Mouse (Mus musculus) olfactory bulb, adult 2 months (tissue): Measurements from ENCODE around the gene AU022252. TPM values are rescaled to one million over a fixed set of nuclear protein-coding genes. Genes with fewer than 3 reads are reported as not detected.

Source experiments
- H3K27ac ChIP-seq: fragments of 200-500 bp; 2 replicates; pipeline ENCODE4 v1.5.1; 2012; ENCODE audit warnings: low read depth, low read length; ENCODE audit not compliant: insufficient read depth
- H3K4me1 ChIP-seq: fragments of 200-500 bp; 2 replicates; pipeline ENCODE4 v1.6.1; 2012; ENCODE audit warnings: low read length; ENCODE audit not compliant: control insufficient read depth, insufficient read depth
- H3K4me3 ChIP-seq: fragments of 200-500 bp; 2 replicates; pipeline ENCODE4 v1.5.1; 2012; ENCODE audit warnings: mild to moderate bottlenecking, low read depth, low read length, moderate library complexity; ENCODE audit not compliant: insufficient read depth
- CTCF ChIP-seq: fragments of 200-500 bp; IDR thresholded peaks from 2 replicates; pipeline ENCODE4 v1.5.1; 2012; ENCODE audit warnings: low read depth, mild to moderate bottlenecking, low read length, moderate library complexity; ENCODE audit not compliant: insufficient read depth
- POLR2A ChIP-seq: fragments of 200-500 bp; IDR thresholded peaks from 2 replicates; pipeline ENCODE4 v1.6.1; 2012; ENCODE audit warnings: mild to moderate bottlenecking, low read depth, low read length, moderate library complexity; ENCODE audit not compliant: insufficient read depth
- WGBS: fragments of 180-500 bp; shearing (Covaris S2); methylation state at CpG from one replicate; pipeline ENCODE4 v1.1.7; 2018; 5-methylcytosine and 5-hydroxymethylcytosine counted together
- polyA plus RNA-seq: library from polyadenylated mRNA; stranded (reverse); fragments of >200 nt; gene quantifications from 2 replicates; pipeline ENCODE4 v1.2.4, GENCODE M21; 2012; ENCODE audit warnings: low replicate concordance; ENCODE audit not compliant: missing spikeins, insufficient read depth, insufficient read length

Gene AU022252
- polyA plus RNA-seq, 1 experiment: not detected

DNA sequence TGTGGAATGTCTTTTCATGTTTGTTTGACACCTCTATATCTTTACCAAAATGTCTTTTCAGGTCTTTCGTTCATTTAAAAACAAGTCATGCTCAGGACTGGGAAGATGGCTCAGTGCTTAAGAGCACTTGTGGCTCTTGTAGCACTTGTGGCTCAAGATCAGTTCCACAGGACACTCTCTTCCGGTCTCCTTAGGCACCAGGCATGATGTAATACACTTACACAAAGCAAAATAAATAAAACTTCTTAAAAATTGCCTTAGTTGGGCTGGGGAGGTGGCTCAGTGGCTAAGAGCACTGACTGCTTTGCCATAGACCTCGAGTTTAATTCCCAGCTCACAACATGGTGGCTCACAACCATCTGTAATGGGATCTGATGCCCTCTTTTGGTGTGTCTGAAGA, 71.2 kb downstream of the AU022252 start:
- WGBS: 75% methylated on average over 3 of the region's 3 CpGs
- TF ChIP-seq POLR2A (no peak), CTCF (no peak)
- Histone ChIP-seq H3K4me1 (no peaks in the 10 kb centered on the region), H3K27ac (no peak overlapping the region), H3K4me3 (no peak overlapping the region)

DNA sequence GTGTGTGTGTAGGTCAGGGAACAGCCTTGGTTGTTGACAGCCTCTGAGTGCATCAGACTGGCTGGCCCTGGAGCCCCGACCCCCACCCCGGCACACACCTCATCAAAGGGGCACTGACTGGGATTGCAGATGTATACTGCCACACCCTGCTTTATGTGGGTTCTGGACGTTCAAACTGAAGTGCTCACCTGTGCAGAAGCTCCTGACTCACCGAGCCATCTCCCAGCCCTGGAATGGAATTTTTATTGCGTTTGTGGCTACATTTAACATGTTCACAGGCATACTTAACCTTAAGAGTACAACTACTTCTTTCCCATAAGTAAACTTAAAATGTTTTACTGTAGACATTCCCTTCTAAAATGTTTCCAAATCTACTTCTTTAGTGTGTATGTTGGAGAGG, 74.6 kb downstream of the AU022252 start:
- H3K4me1 ChIP-seq: no peaks in the 10 kb centered on the region

DNA sequence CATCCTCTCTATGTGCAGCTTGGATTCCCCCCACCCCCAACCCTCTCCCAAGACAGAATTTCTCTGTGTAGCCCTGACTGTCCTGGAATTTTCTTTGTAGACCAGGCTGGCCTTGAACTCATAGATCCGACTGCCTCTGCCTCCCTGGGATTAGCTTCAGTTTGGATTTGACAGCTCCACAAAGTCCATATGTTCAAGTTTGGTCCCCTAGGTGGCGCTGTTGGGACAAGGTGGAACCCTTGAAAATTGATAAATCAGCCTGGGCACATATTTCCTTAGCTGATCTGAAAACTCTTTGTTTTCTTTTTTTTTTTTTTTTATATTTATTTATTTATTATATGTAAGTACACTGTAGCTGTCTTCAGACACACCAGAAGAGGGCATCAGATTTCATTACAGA, 75.3 kb downstream of the AU022252 start:
- no peak overlapping the region for H3K4me3 ChIP-seq
- 25% methylated on average over 2 of the region's 2 CpGs for WGBS
- H3K27ac ChIP-seq: no peak overlapping the region
- TF ChIP-seq POLR2A: no peak
- TF ChIP-seq CTCF: no peak
- no peaks in the 10 kb centered on the region for H3K4me1 ChIP-seq

More for the DNA sequence above, 74.6 kb downstream of the AU022252 start:
- no peak overlapping the region for H3K27ac ChIP-seq
- H3K4me3 ChIP-seq: no peak overlapping the region
- WGBS: 86% methylated on average over 5 of the region's 5 CpGs
- TF ChIP-seq POLR2A (no peak), CTCF (no peak)

Other genes with a start within 250 kb of the AU022252 start
- not detected in 2 replicates for gene Slc2a1, start 124.0 kb downstream of the AU022252 start, polyA plus RNA-seq
- not detected in 2 replicates for gene Zfp691, start 58.5 kb downstream of the AU022252 start, polyA plus RNA-seq
- gene Ermap, start 42.7 kb downstream of the AU022252 start, polyA plus RNA-seq: not detected in 2 replicates
- gene Svbp, start 37.4 kb downstream of the AU022252 start, polyA plus RNA-seq: not detected in 2 replicates
- gene Tmem269, start 14.5 kb downstream of the AU022252 start, polyA plus RNA-seq: not detected in 2 replicates
- not detected in 2 replicates for gene P3h1, start 203 bp upstream of the AU022252 start, polyA plus RNA-seq
- not detected in 2 replicates for gene Cldn19, start 22.7 kb upstream of the AU022252 start, polyA plus RNA-seq
- 690 TPM in 1 of 2 replicates, not detected in the other for gene Ybx1, start 61.9 kb upstream of the AU022252 start, polyA plus RNA-seq
- gene Ppih, start 87.8 kb upstream of the AU022252 start, polyA plus RNA-seq: not detected in 2 replicates
- not detected in 2 replicates for gene Ccdc30, start 182.8 kb upstream of the AU022252 start, polyA plus RNA-seq
- gene Ppcs, start 189.7 kb upstream of the AU022252 start, polyA plus RNA-seq: not detected in 2 replicates
- not detected in 2 replicates for gene Zmynd12, start 190.1 kb upstream of the AU022252 start, polyA plus RNA-seq